Mouse (Mus musculus): ENCODE results near the gene Hacd4.

GRCm38 (mm10) chr4:88370819-88371218, 67.9 kb downstream of the Hacd4 start:
- TF ChIP-seq CTCF (IDR thresholded peaks at IDR 0.05; ENCODE audit: low read depth) (no peak), EP300 (IDR thresholded peaks at IDR 0.05; ENCODE audit: low read depth) (no peak)

Data from heart, postnatal 0 days (tissue).